Mouse (Mus musculus) heart, embryonic 11.5 days (tissue): Measurements from ENCODE around the gene Gadl1. TPM values are rescaled to one million over a fixed set of nuclear protein-coding genes. Genes with fewer than 3 reads are reported as not detected.

Experiments
- ATAC-seq: fragments of 200-750 bp; cut with Nextera tagmentation; replicated peaks from 2 replicates; pipeline ENCODE4 v1.8.0; 2017; ENCODE audit warnings: moderate library complexity; ENCODE audit not compliant: insufficient number of reproducible peaks, low FRiP score, low TSS enrichment
- H3K27ac ChIP-seq: fragments of 300-500 bp; sonication (generic); 2 replicates; pipeline ENCODE4 v1.5.1; 2014; ENCODE audit warnings: mild to moderate bottlenecking, low read depth, low read length
- H3K27me3 ChIP-seq: fragments of 300-500 bp; sonication (generic); 2 replicates; pipeline ENCODE4 v1.6.1; 2014; ENCODE audit warnings: mild to moderate bottlenecking, low read length, mixed read lengths; ENCODE audit not compliant: control insufficient read depth, insufficient read depth
- H3K36me3 ChIP-seq: fragments of 300-500 bp; sonication (generic); 2 replicates; pipeline ENCODE4 v1.6.1; 2014; ENCODE audit warnings: mild to moderate bottlenecking, low read length, moderate library complexity, mixed read lengths; ENCODE audit not compliant: control insufficient read depth, insufficient read depth
- H3K4me1 ChIP-seq: fragments of 300-500 bp; sonication (generic); 2 replicates; pipeline ENCODE4 v1.6.1; 2014; ENCODE audit warnings: low read length; ENCODE audit not compliant: control insufficient read depth, insufficient read depth
- H3K4me2 ChIP-seq: fragments of 300-500 bp; sonication (generic); 2 replicates; pipeline ENCODE4 v1.6.1; 2014; ENCODE audit warnings: mild to moderate bottlenecking, moderate library complexity
- H3K4me3 ChIP-seq: fragments of 300-500 bp; sonication (generic); 2 replicates; pipeline ENCODE4 v1.5.1; 2014; ENCODE audit warnings: low read depth, low read length
- H3K9ac ChIP-seq: fragments of 300-500 bp; sonication (generic); 2 replicates; pipeline ENCODE4 v1.6.1; 2014; ENCODE audit warnings: mild to moderate bottlenecking, low read depth, low read length, moderate library complexity
- H3K9me3 ChIP-seq: fragments of 300-500 bp; sonication (generic); replicated peaks from 2 replicates; pipeline ENCODE4 v1.6.1; 2016; ENCODE audit warnings: low read length; ENCODE audit not compliant: control insufficient read depth
- WGBS: fragments of 180-500 bp; shearing (Covaris S2); extraction: QIAGEN DNeasy Blood & Tissue Kit; methylation state at CpG from one replicate; pipeline ENCODE4 v1.1.7; 2014; ENCODE audit not compliant: insufficient replicate concordance; 5-methylcytosine and 5-hydroxymethylcytosine counted together
- polyA plus RNA-seq: library from polyadenylated mRNA; unstranded; fragments of >200 nt; fragmentation: Nextera tagmentation; extraction: Ambion mirVana; gene quantifications from 2 replicates; pipeline ENCODE4 v1.2.1, GENCODE M21; 2014

The Gadl1 gene
- 0.97 and 1.2 TPM in 2 replicates for polyA plus RNA-seq

DNA sequence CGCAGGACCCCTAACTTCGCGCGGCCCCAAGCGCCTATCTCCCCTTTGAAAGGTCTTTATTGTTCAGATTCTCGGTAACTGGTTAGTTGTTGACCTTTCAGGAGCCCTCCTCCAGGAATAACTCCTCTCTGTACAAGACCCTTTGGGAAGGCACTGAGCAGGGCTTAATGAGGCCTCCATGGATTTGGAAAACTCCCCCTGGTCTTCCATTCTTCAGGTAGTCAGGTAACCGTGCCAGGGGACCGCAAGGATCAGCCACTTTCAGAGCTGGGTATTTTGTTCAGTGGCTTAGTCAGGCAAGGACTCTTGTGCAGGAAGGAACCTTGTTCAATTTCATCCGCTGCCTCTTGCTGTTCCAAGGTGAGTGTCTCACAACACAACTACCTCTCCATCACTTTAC is at the start of gene Gadl1:
Gadl1 (plus strand) TSS at position 301 of the 400 bp plus-strand sequence.
- Histone ChIP-seq H3K27ac (no peak within 1 kb of the TSS), H3K9me3 (no peaks in the 10 kb centered on the region), H3K4me2 (peak within 1 kb of the TSS; percentile 54), H3K4me3 (peak within 1 kb of the TSS; percentile 12; the same call in 1 of the 2 replicates), H3K27me3 (no peaks in the 10 kb centered on the region), H3K36me3 (no peaks in the 10 kb centered on the region), H3K4me1 (peaks cover 5% of the 10 kb centered on the region), H3K9ac (no peak within 1 kb of the TSS)
- 62% methylated on average over 9 of the region's 9 CpGs for WGBS
- ATAC-seq = no peak

DNA sequence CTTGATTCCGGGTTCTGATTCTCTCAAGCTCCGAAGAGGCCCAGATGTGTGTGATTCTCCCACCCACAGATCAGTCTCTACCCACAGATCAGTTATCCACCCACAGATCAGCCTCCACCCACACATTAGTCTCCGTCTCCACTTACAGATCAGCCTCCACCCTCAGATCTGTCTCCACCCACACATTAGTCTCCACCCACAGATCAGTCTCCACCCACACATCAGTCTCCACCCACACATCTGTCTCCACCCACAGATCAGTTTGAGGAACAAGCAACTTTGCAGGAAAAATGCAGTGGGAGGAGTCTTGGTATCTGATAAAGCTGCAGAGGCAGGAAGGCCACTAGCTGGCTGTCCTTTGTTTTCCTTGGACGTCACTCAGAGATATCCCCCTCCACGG is 46.5 kb upstream of the Gadl1 start:
- Histone ChIP-seq H3K4me2 (no peak overlapping the region), H3K4me1 (0 out of 2 replicates have a peak, but pooled peaks cover under 1% of the 10 kb centered on the region), H3K4me3 (no peak overlapping the region), H3K27me3 (no peaks in the 10 kb centered on the region), H3K27ac (no peak overlapping the region), H3K9me3 (no peaks in the 10 kb centered on the region), H3K36me3 (no peaks in the 10 kb centered on the region), H3K9ac (no peak overlapping the region)
- 57% methylated on average over 5 of the region's 5 CpGs for WGBS
- no peak for ATAC-seq

DNA sequence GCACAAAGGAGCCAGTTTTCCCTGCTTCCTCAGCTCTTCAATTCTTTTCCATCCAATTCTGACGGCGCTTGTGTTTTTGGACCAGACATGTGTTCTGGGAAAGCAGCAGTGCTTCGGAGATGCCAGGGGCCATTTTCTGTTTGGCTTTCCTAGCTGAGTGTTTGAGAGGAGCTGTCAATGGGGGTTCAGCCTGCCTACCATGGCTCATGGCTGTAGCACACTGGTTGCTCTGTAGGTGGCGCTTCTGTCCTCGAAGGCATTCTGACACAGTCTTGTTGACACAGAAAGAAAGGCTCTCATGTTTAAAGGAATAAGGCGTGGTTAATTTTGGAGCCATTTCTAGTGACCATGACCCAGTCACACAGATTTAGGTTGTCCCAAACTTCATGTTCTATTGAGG is 45.9 kb upstream of the Gadl1 start:
- Histone ChIP-seq H3K4me1 (0 out of 2 replicates have a peak, but pooled peaks cover 3% of the 10 kb centered on the region), H3K36me3 (no peaks in the 10 kb centered on the region), H3K9me3 (no peaks in the 10 kb centered on the region), H3K4me2 (no peak overlapping the region), H3K4me3 (no peak overlapping the region), H3K27me3 (no peaks in the 10 kb centered on the region), H3K9ac (no peak overlapping the region), H3K27ac (no peak overlapping the region)
- ATAC-seq = no peak
- 70% methylated on average over 6 of the region's 6 CpGs for WGBS

DNA sequence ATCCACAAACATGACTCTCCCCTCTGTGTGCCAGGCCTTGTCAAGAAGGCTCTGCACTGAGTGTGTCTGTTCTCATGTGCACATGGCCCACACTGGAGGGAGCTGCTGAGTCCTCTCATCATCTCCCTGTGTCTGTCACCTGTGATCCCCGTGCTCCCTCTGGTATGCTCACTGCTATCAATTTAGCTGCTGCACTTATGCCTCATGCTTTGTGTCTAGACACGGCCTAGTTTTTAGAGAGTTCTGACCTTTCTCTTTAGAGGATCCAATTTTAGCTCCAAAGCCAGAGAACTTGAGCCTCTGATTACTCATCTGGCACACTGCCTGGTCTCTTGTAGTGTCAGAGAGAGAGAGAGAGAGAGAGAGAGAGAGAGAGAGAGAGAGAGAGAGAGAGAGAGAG is 42.0 kb upstream of the Gadl1 start:
- 16% methylated on average over 2 of the region's 2 CpGs for WGBS
- H3K4me2 ChIP-seq = no peak overlapping the region
- ATAC-seq = peak; percentile 55; the same call in 1 of the 2 replicates

DNA sequence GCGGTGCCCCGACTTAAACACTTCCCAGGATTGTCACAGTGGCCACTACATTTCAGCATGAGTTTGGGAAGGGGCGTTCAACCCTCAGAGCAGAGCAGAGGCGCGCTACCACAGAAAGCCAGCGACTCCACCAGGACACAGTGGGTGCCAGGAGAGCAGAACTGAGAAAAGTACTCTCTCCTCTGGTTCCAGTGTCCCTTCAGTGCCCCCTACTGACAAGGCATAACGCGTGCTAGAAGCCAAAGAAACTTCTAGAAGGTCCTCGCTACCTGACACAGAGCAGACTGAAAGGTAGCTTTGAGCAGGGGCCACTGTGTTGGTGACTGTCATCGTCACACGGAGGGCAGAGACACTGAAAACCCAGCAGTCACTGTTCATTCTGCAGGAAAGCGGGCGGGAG is 39.1 kb upstream of the Gadl1 start:
- 0 out of 2 replicates have a peak, but pooled peaks cover 3% of the 10 kb centered on the region for H3K4me1 ChIP-seq
- no peak overlapping the region for H3K4me3 ChIP-seq
- no peaks in the 10 kb centered on the region for H3K36me3 ChIP-seq
- WGBS = 82% methylated on average over 13 of the region's 13 CpGs
- H3K27me3 ChIP-seq = no peaks in the 10 kb centered on the region
- H3K27ac ChIP-seq = no peak overlapping the region
- no peak overlapping the region for H3K9ac ChIP-seq
- no peak for ATAC-seq
- 0 out of 2 replicates have a peak, but pooled peaks cover 2% of the 10 kb centered on the region for H3K9me3 ChIP-seq
- H3K4me2 ChIP-seq = no peak overlapping the region

More for the DNA sequence above, 42.0 kb upstream of the Gadl1 start:
- H3K27ac ChIP-seq = 0 out of 2 replicates have a peak overlapping the region, but pooled peaks have one; percentile 18
- H3K4me1 ChIP-seq = 0 out of 2 replicates have a peak, but pooled peaks cover 3% of the 10 kb centered on the region
- no peak overlapping the region for H3K4me3 ChIP-seq
- H3K9me3 ChIP-seq = no peaks in the 10 kb centered on the region
- no peak overlapping the region for H3K9ac ChIP-seq
- H3K36me3 ChIP-seq = no peaks in the 10 kb centered on the region
- no peaks in the 10 kb centered on the region for H3K27me3 ChIP-seq

DNA sequence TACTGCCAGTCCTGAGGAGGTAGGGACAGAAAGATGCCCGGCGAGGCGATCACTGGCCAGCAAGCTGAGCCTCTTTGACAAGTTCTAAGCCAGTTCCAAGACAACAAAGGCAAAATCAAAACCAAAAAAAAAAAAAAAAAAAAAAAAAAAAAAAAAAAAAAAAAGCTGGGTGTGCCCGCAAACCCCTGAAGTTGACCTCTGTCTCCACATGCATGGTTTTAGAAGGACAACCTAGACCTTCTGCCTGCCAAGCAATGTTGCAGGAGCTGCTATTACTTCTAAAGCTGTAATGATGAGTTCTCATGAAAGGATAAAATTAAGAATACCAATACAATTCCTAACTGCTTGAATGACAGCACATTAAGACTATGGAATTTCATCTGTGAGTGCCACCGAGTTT is 38.6 kb upstream of the Gadl1 start:
- no peak overlapping the region for H3K9ac ChIP-seq
- H3K27ac ChIP-seq = no peak overlapping the region
- 0 out of 2 replicates have a peak, but pooled peaks cover 2% of the 10 kb centered on the region for H3K9me3 ChIP-seq
- WGBS = 89% methylated on average over 5 of the region's 5 CpGs
- H3K4me3 ChIP-seq = no peak overlapping the region
- no peak overlapping the region for H3K4me2 ChIP-seq
- no peaks in the 10 kb centered on the region for H3K27me3 ChIP-seq
- no peaks in the 10 kb centered on the region for H3K36me3 ChIP-seq
- H3K4me1 ChIP-seq = 0 out of 2 replicates have a peak, but pooled peaks cover 3% of the 10 kb centered on the region
- no peak for ATAC-seq

DNA sequence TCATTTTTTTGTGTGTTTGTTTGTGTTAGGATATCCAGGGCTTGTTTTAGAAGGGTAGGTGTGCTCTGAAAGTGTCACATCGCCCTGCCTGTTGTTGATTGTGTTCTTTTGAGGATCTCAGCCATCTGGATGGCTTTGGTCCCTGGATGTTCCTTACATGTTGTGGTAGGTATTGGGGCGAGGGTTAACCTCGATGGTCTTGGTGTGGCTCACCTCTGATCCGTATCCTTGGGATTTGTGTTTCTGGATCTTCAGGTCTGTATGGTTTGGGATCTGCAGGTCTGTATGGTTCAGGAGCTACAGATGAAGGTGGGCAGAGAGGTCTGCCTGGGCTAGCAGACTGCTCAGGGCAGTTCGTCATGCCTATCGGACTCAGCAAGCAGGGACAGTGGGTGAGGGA is 28.8 kb upstream of the Gadl1 start:
- Histone ChIP-seq H3K4me2 (no peak overlapping the region), H3K27ac (no peak overlapping the region), H3K4me3 (no peak overlapping the region), H3K9ac (no peak overlapping the region), H3K27me3 (no peaks in the 10 kb centered on the region), H3K4me1 (no peaks in the 10 kb centered on the region), H3K9me3 (no peaks in the 10 kb centered on the region), H3K36me3 (no peaks in the 10 kb centered on the region)
- 78% methylated on average over 6 of the region's 6 CpGs for WGBS
- no peak for ATAC-seq

DNA sequence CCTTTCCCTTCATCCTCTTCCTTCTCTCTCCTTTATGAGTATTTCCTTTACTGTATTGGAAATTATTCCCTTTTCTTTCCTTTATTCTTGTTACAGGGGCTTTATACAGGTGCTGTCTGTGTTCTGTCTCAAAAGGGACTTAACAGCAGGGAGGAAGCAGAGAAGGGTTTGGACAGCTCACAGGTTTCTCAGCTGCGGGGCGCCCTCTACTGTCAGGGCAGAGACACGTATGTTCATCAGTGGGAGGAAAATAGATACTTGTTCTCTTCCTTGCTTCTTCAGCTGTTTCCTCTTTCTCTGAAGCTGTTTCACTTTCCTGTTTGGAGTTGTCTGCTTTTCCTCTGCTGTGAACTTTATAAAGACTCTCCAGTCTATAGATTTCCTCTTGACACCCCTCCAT is 28.1 kb upstream of the Gadl1 start:
- H3K9ac ChIP-seq = no peak overlapping the region
- H3K4me1 ChIP-seq = no peaks in the 10 kb centered on the region
- 77% methylated on average over 3 of the region's 3 CpGs for WGBS

DNA sequence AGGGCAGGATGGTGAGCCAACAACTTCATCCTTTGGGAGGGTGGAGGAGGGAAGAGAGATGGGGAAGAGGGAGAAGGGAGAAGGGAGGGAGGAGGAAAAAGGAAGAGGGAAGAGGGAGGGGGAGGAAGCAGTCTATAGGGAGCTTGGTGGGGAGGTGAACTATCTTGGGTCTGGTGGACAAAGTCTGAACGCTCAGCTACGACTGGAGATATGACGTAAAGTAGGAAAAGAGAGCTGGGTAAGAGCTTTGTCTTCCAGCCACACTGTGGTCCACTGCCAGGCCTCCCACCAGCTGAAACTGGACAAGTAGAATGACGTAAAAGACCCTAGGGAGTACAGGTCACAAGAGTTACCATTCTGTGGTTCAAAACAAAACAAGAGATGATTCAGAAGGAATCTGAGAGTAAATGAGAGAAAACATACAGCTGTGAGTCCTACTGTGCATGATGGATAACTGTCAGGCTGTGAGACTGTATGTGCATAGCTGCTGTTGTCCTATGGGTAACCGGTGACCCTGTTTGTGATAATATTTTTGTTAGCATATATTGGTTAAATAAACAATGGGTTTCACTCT is 26.5 kb upstream of the Gadl1 start:
- Histone ChIP-seq H3K9me3 (no peaks in the 10 kb centered on the region), H3K4me3 (no peak overlapping the region), H3K9ac (no peak overlapping the region), H3K4me2 (no peak overlapping the region), H3K27ac (no peak overlapping the region), H3K36me3 (no peaks in the 10 kb centered on the region), H3K4me1 (no peaks in the 10 kb centered on the region), H3K27me3 (no peaks in the 10 kb centered on the region)
- 66% methylated on average over 5 of the region's 5 CpGs for WGBS
- ATAC-seq = no peak

More for the DNA sequence above, 28.1 kb upstream of the Gadl1 start:
- no peaks in the 10 kb centered on the region for H3K27me3 ChIP-seq
- no peaks in the 10 kb centered on the region for H3K36me3 ChIP-seq
- H3K4me2 ChIP-seq = no peak overlapping the region
- no peak for ATAC-seq
- H3K9me3 ChIP-seq = no peaks in the 10 kb centered on the region
- no peak overlapping the region for H3K4me3 ChIP-seq
- H3K27ac ChIP-seq = no peak overlapping the region
